Mouse (Mus musculus): ENCODE data around the gene Gm21725. TPM values are rescaled to one million over a fixed set of nuclear protein-coding genes. Genes with fewer than 3 reads are reported as not detected.
"Not testable (repeated sequence)": the region's sequence is repeated elsewhere in the genome, so short reads cannot be mapped to it uniquely, and the experiment has no call there.

The Gm21725 gene
- polyA plus RNA-seq (2015; fragmentation: Nextera tagmentation; extraction: Ambion mirVana), result not detected in 2 replicates

GRCm38 (mm10) chrY:13348963-13349362 lies at the start of gene Gm21725:
Gene Gm21725, minus strand, starts transcription at chrY:13349063.
- WGBS, result no CpG with 5 or more reads among the region's 3 CpGs
- not testable (repeated sequence) for ATAC-seq (ENCODE audit: low FRiP score, low TSS enrichment)

More at GRCm38 (mm10) chrY:13348963-13349362, at the start of gene Gm21725:
- H3K4me1 ChIP-seq (replicated peaks; ENCODE audit: control insufficient read depth, insufficient read depth); H3K36me3 ChIP-seq (ENCODE audit: control insufficient read depth, insufficient read depth, low read length); H3K27ac ChIP-seq (replicated peaks); H3K9me3 ChIP-seq (ENCODE audit: control insufficient read depth, low read length); H3K4me2 ChIP-seq (replicated peaks; ENCODE audit: low read depth); H3K27me3 ChIP-seq (ENCODE audit: control insufficient read depth, insufficient read depth, low read length); DNase-seq (ENCODE audit: low spot score); H3K9ac ChIP-seq (ENCODE audit: low read length); H3K4me3 ChIP-seq (ENCODE audit: low read depth, low read length): not testable (repeated sequence)

Other genes with a start within 250 kb of the Gm21725 start
- not detected in 2 replicates for gene Gm21891, start 215.6 kb downstream of the Gm21725 start, polyA plus RNA-seq (2015; fragmentation: Nextera tagmentation; extraction: Ambion mirVana)
- gene Gm21425, start 187.1 kb downstream of the Gm21725 start, polyA plus RNA-seq (2015; fragmentation: Nextera tagmentation; extraction: Ambion mirVana), result not detected in 2 replicates
- gene Gm21828, start 125.1 kb downstream of the Gm21725 start, polyA plus RNA-seq (2015; fragmentation: Nextera tagmentation; extraction: Ambion mirVana), result not detected in 2 replicates
- not detected in 2 replicates for gene Gm21440, start 96.7 kb downstream of the Gm21725 start, polyA plus RNA-seq (2015; fragmentation: Nextera tagmentation; extraction: Ambion mirVana)
- gene Gm21454, start 96.6 kb downstream of the Gm21725 start, polyA plus RNA-seq (2015; fragmentation: Nextera tagmentation; extraction: Ambion mirVana), result not detected in 2 replicates
- gene Gm21866, start 116.5 kb upstream of the Gm21725 start, polyA plus RNA-seq (2015; fragmentation: Nextera tagmentation; extraction: Ambion mirVana), result not detected in 2 replicates
- gene Gm20773, start 145.0 kb upstream of the Gm21725 start, polyA plus RNA-seq (2015; fragmentation: Nextera tagmentation; extraction: Ambion mirVana), result not detected in 2 replicates